Mouse (Mus musculus) cerebellum, postnatal 25 days (tissue): ENCODE measurements at regions not wholly inside any gene's neighbourhood (a gene's known extent, or its start where the extent isn't known, plus 50 kb on each side); places are given as distances from the start of the nearest gene placed in this dataset.

Experiments used
- DNase-seq, 2 experiments: peaks; one replicate each; pipeline ENCODE4 v3.0.0; 2021; ENCODE audit warnings: mixed read lengths in 2 of 2

- no peak for DNase-seq
These were observed 326.4 kb downstream of the Tns1 start for GRCm38 (mm10) chr1:73797858-73798257.

DNA sequence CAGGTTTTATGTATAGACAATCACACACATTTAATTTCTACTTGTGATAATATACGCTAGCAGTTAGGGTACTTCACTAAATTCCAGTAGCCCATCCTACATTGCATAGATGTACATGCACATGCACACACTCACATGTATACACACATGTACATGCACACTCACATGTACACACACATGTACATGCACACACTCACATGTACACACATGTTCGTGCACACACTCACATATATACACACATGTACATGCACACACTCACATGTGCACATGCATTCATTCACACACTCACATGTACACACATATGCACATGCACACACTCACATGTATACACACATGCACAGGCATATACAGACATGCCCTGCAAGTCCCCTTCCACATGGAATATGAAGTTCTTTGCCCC, 326.8 kb downstream of the Tns1 start:
- no peak for DNase-seq

GRCm38 (mm10) chr1:73793871-73794270, 330.4 kb downstream of the Tns1 start:
- no peak for DNase-seq

GRCm38 (mm10) chr1:73793256-73793655, 331.0 kb downstream of the Tns1 start:
- DNase-seq, result no peak

DNA sequence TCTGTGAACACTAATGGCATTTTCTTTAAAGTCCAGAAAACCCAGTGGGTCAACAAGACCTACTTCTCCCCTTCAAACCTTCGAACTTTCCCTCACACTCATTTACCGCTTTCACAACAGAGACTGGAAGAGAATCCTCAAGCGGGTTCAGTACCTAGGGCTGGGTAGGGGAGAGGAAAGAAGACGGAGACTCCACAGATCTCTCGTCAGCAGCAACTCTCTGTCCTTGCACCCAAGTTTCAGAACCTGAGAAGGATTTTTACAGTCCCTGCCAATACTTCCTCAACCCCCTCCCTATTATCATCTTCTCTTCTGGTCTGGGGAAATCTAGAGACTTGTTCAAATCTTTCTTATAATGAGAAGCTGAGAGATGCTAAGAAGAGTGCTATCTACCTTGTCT, 331.9 kb downstream of the Tns1 start:
- no peak for DNase-seq

DNA sequence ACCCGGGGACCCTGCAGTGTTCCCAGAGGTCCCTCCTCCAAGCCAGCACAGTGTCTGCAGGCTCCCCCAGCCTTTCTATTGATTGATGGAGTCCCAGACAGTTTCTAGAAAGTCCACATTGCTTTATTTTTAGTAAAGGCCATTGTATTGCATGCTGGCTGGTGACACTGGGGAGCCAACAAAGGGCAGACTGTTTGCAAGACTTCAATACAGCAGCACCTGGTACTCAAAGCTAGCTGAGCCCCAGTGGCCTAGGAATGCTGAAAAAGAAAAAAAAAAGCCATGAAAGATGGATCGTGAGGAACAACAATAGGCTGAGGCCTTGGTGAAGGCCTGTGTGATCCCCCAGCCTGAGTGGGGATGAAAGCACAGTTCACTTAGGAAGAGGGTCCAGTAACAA, 336.6 kb downstream of the Tns1 start:
- no peak for DNase-seq

- DNase-seq, result no peak
These were observed 337.0 kb downstream of the Tns1 start for GRCm38 (mm10) chr1:73787224-73787623.

DNA sequence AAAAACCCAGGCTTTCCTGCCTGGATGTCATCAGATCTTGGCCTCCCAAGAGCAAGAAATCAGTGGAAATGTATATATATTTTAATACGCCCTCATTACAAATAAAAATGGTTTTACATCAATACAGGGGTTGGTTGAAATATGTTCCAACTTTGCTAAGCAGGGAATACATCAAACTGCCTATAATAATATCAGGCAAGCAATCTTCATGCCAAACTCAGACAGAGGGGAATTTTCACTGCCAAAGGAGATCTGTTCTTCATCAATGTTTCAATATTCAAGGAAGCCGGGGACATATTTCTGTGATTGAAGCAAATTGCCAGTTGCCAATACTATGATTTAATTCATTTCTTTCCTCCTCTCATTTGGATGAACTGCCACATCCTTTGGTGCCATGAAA, 340.9 kb downstream of the Tns1 start:
- DNase-seq, result no peak

GRCm38 (mm10) chr1:73782871-73783270, 341.4 kb downstream of the Tns1 start:
- no peak for DNase-seq

DNA sequence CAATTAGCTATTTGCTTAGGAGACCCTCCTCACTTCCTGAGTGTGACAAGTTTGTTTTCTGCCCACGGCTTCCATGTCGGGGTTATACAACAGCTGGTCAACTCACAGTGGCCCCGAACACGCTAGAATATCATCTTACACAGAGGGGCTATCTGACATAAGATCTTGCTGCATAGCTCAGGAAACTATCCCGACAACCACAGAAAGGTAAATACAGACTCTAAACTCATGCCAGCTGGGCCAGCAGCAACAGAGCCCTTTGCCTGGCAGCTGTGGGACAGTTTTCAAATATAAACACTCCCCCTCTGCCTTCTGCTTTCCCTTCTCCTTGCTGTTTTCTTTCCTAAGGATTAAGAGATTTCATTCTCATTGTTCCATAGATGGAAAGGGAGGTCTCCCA, 352.5 kb downstream of the Tns1 start:
- no peak for DNase-seq

DNA sequence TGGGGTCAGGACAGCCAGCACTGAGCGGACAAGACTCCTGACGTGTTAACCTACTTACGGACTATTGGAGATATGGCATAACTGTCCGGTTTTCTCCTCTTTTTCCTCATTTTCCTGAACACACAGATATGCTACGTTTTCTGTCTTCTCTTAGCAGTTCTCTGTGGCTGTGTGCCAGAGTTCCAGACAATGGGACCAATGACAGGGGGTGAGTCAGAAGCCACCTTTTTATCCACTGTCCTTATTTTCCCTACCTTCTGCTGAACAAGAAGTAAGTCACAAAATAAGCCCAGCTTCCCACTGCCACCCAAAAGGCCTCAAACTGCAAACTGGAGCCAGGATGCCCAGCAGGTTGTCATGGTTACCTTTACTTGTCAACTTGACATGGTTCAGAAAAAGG, 353.6 kb downstream of the Tns1 start:
- DNase-seq, result peak in 1 of 2 experiments; percentile 48

GRCm38 (mm10) chr1:73764611-73765333, 359.5 kb downstream of the Tns1 start:
- DNase-seq, result no peak

GRCm38 (mm10) chr1:73758110-73759061, 365.9 kb downstream of the Tns1 start:
- no peak for DNase-seq

- no peak for DNase-seq
These were observed 368.5 kb downstream of the Tns1 start for GRCm38 (mm10) chr1:73755791-73756190.

DNA sequence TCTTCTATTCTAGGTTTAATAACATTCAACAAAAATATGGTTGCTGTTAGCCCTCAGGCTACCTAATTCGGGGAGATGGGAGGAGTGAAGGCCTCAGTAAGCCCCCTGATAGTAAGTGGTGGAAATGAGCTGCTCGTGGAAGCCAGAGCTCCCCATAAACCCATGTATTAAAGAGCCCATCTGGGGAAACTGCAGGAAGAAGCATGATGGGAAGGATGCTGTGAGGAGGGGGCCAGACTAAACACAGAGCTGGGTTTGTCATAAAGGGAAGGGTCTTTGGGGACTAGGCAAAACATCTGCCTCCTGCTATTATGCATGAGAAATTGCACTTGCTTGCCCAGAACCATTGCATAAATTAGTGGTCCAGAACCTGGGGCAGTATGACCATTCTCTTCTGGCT, 369.3 kb downstream of the Tns1 start:
- no peak for DNase-seq

DNA sequence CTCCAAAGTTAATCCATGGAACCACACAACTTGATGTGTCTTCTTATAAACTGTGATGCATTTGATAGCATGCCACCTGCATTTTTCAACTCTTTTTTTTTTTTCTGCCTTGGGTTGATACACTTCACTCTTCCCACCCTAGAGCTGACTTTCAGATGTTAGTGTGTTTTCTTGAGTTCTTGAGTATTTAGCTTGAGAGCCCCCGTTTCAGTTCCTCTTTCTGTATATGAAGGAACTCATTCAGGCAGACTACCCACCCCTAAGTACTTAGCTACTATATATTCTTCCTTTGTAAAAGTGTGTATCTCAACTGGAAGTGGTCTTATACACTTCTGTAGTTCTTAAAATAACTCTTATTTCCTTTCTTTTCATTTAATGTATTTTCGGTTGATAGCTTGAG, 371.1 kb downstream of the Tns1 start:
- no peak for DNase-seq

- DNase-seq, result no peak
These were observed 375.5 kb downstream of the Tns1 start for GRCm38 (mm10) chr1:73748702-73749101.

- DNase-seq, result no peak
These were observed 379.6 kb downstream of the Tns1 start for GRCm38 (mm10) chr1:73744555-73745234.

- no peak for DNase-seq
These were observed 380.3 kb downstream of the Tns1 start for GRCm38 (mm10) chr1:73743737-73744554.

DNA sequence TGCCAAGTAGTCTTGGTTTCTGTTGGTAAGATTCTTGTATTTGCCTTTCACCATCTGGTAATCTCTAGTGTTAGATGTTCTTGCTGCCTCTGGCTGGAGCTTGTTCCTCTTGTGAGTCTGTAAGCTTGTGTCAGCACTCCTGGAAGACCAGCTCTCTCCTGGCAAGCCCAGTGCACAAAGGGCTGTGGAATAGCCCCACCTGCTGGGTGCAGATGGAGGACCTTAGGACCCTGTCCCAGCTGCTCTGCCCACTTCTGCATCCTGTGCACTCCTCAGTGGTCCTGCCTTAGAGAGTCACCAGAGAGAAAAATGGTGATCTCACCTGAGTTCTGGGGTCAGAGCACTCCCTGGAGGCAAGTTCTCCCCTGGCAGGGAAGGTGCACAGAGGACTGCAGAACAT, 387.2 kb downstream of the Tns1 start:
- peak in 1 of 2 experiments; percentile 38 for DNase-seq

- no peak for DNase-seq
These were observed 395.9 kb downstream of the Tns1 start for GRCm38 (mm10) chr1:73728377-73728776.

GRCm38 (mm10) chr1:73727781-73728180, 396.5 kb downstream of the Tns1 start:
- DNase-seq, result no peak

GRCm38 (mm10) chr1:73726658-73727057, 397.6 kb downstream of the Tns1 start:
- DNase-seq, result peak; percentile 67 to 70
